Mouse (Mus musculus): ENCODE results near the gene Olfr632. TPM values are rescaled to one million over a fixed set of nuclear protein-coding genes. Genes with fewer than 3 reads are reported as not detected.
"Not testable (repeated sequence)": the region's sequence is repeated elsewhere in the genome, so short reads cannot be mapped to it uniquely, and the experiment has no call there.

The Olfr632 gene
- polyA plus RNA-seq, 1 experiment from 2014 or later, result not detected

- Histone ChIP-seq H3K4me3 (ENCODE audit: low read depth, low read length) (no peak within 1 kb of the TSS), H3K4me1 (replicated peaks; ENCODE audit: control insufficient read depth, insufficient read depth, low read length) (no peaks in the 10 kb centered on the region), H3K36me3 (ENCODE audit: control insufficient read depth, insufficient read depth, low read length) (no peaks in the 10 kb centered on the region), H3K4me2 (ENCODE audit: low read length) (no peak within 1 kb of the TSS), H3K9me3 (ENCODE audit: control insufficient read depth, low read length) (no peaks in the 10 kb centered on the region), H3K27me3 (replicated peaks; ENCODE audit: control insufficient read depth, insufficient read depth, low read length) (no peaks in the 10 kb centered on the region), H3K9ac (ENCODE audit: low read length) (no peak within 1 kb of the TSS), H3K27ac (ENCODE audit: low read depth) (no peak within 1 kb of the TSS)
- ATAC-seq (replicated peaks; ENCODE audit: low FRiP score, low TSS enrichment, low read depth) (no peak), DNase-seq (ENCODE audit: low spot score) (no peak)
These were observed 10.0 kb downstream of the Olfr632 start, which contains the start of gene Olfr633 for GRCm38 (mm10) chr7:103944137-103944536. Gene Olfr633, plus strand, starts transcription at chr7:103944437.

GRCm38 (mm10) chr7:103966873-103967272, 32.7 kb downstream of the Olfr632 start:
- H3K9me3 ChIP-seq (ENCODE audit: control insufficient read depth, low read length); H3K4me3 ChIP-seq (ENCODE audit: low read depth, low read length); H3K4me1 ChIP-seq (replicated peaks; ENCODE audit: control insufficient read depth, insufficient read depth, low read length); H3K9ac ChIP-seq (ENCODE audit: low read length); ATAC-seq (replicated peaks; ENCODE audit: low FRiP score, low TSS enrichment, low read depth); H3K36me3 ChIP-seq (ENCODE audit: control insufficient read depth, insufficient read depth, low read length); DNase-seq (ENCODE audit: low spot score); H3K27ac ChIP-seq (ENCODE audit: low read depth); H3K4me2 ChIP-seq (ENCODE audit: low read length); H3K27me3 ChIP-seq (replicated peaks; ENCODE audit: control insufficient read depth, insufficient read depth, low read length): not testable (repeated sequence)
- WGBS, result 94% methylated on average over 22 of the region's 22 CpGs

GRCm38 (mm10) chr7:103970852-103971251, 36.7 kb downstream of the Olfr632 start, which contains the start of gene Olfr635:
Gene Olfr635, plus strand, starts transcription at chr7:103971152.
- WGBS, result 73% methylated on average over 1 of the region's 1 CpGs
- ATAC-seq (replicated peaks; ENCODE audit: low FRiP score, low TSS enrichment, low read depth), result no peak

GRCm38 (mm10) chr7:103971782-103972181, 37.6 kb downstream of the Olfr632 start:
- Histone ChIP-seq H3K9me3 (ENCODE audit: control insufficient read depth, low read length) (no peaks in the 10 kb centered on the region), H3K27me3 (replicated peaks; ENCODE audit: control insufficient read depth, insufficient read depth, low read length) (no peaks in the 10 kb centered on the region), H3K4me1 (replicated peaks; ENCODE audit: control insufficient read depth, insufficient read depth, low read length) (no peaks in the 10 kb centered on the region), H3K36me3 (ENCODE audit: control insufficient read depth, insufficient read depth, low read length) (no peaks in the 10 kb centered on the region), H3K4me2 (ENCODE audit: low read length) (no peak overlapping the region), H3K9ac (ENCODE audit: low read length) (no peak overlapping the region), H3K27ac (ENCODE audit: low read depth) (no peak overlapping the region), H3K4me3 (ENCODE audit: low read depth, low read length) (no peak overlapping the region)
- no peak for ATAC-seq (replicated peaks; ENCODE audit: low FRiP score, low TSS enrichment, low read depth)
- 71% methylated on average over 1 of the region's 1 CpGs for WGBS
- DNase-seq (ENCODE audit: low spot score), result no peak

More at GRCm38 (mm10) chr7:103970852-103971251, 36.7 kb downstream of the Olfr632 start, which contains the start of gene Olfr635:
- Histone ChIP-seq H3K4me2 (ENCODE audit: low read length) (no peak within 1 kb of the TSS), H3K4me3 (ENCODE audit: low read depth, low read length) (no peak within 1 kb of the TSS), H3K27me3 (replicated peaks; ENCODE audit: control insufficient read depth, insufficient read depth, low read length) (no peaks in the 10 kb centered on the region), H3K36me3 (ENCODE audit: control insufficient read depth, insufficient read depth, low read length) (no peaks in the 10 kb centered on the region), H3K4me1 (replicated peaks; ENCODE audit: control insufficient read depth, insufficient read depth, low read length) (no peaks in the 10 kb centered on the region), H3K9me3 (ENCODE audit: control insufficient read depth, low read length) (no peaks in the 10 kb centered on the region), H3K27ac (ENCODE audit: low read depth) (no peak within 1 kb of the TSS), H3K9ac (ENCODE audit: low read length) (no peak within 1 kb of the TSS)
- DNase-seq (ENCODE audit: low spot score), result no peak

Other genes with a start within 250 kb of the Olfr632 start
- not detected in 2 replicates for gene Olfr243, start 219.7 kb upstream of the Olfr632 start, polyA plus RNA-seq (2014; fragmentation: Nextera tagmentation; extraction: Ambion mirVana)
- gene Olfr628, start 204.0 kb upstream of the Olfr632 start, polyA plus RNA-seq (2014; fragmentation: Nextera tagmentation; extraction: Ambion mirVana), result not detected in 2 replicates
- not detected in 2 replicates for gene Olfr629, start 189.4 kb upstream of the Olfr632 start, polyA plus RNA-seq (2014; fragmentation: Nextera tagmentation; extraction: Ambion mirVana)
- not detected in 2 replicates for gene Olfr630, start 177.0 kb upstream of the Olfr632 start, polyA plus RNA-seq (2014; fragmentation: Nextera tagmentation; extraction: Ambion mirVana)
- not detected in 2 replicates for gene Olfr69, start 162.8 kb upstream of the Olfr632 start, polyA plus RNA-seq (2014; fragmentation: Nextera tagmentation; extraction: Ambion mirVana)
- not detected in 2 replicates for gene Olfr68, start 154.6 kb upstream of the Olfr632 start, polyA plus RNA-seq (2014; fragmentation: Nextera tagmentation; extraction: Ambion mirVana)
- not detected in 2 replicates for gene Olfr67, start 142.5 kb upstream of the Olfr632 start, polyA plus RNA-seq (2014; fragmentation: Nextera tagmentation; extraction: Ambion mirVana)
- gene Hbb-bt, start 120.4 kb upstream of the Olfr632 start, polyA plus RNA-seq (2014; fragmentation: Nextera tagmentation; extraction: Ambion mirVana), result 1,233 and 1,868 TPM in 2 replicates
- 2,953 and 4,508 TPM in 2 replicates for gene Hbb-bs, start 106.3 kb upstream of the Olfr632 start, polyA plus RNA-seq (2014; fragmentation: Nextera tagmentation; extraction: Ambion mirVana)
- gene Hbb-bh2, start 93.8 kb upstream of the Olfr632 start, polyA plus RNA-seq (2014; fragmentation: Nextera tagmentation; extraction: Ambion mirVana), result not detected in 2 replicates
- gene Hbb-bh1, start 91.2 kb upstream of the Olfr632 start, polyA plus RNA-seq (2014; fragmentation: Nextera tagmentation; extraction: Ambion mirVana), result 4.9 and 8.3 TPM in 2 replicates
- gene Hbb-y, start 81.1 kb upstream of the Olfr632 start, polyA plus RNA-seq (2014; fragmentation: Nextera tagmentation; extraction: Ambion mirVana), result 727 and 736 TPM in 2 replicates
- gene Olfr66, start 48.1 kb upstream of the Olfr632 start, polyA plus RNA-seq (2014; fragmentation: Nextera tagmentation; extraction: Ambion mirVana), result not detected in 2 replicates
- not detected in 2 replicates for gene Olfr64, start 39.9 kb upstream of the Olfr632 start, polyA plus RNA-seq (2014; fragmentation: Nextera tagmentation; extraction: Ambion mirVana)
- not detected in 2 replicates for gene Olfr65, start 30.9 kb upstream of the Olfr632 start, polyA plus RNA-seq (2014; fragmentation: Nextera tagmentation; extraction: Ambion mirVana)
- gene Olfr631, start 5.5 kb upstream of the Olfr632 start, polyA plus RNA-seq (2014; fragmentation: Nextera tagmentation; extraction: Ambion mirVana), result not detected in 2 replicates
- gene Olfr633, start 10.1 kb downstream of the Olfr632 start, polyA plus RNA-seq (2014; fragmentation: Nextera tagmentation; extraction: Ambion mirVana), result not detected in 2 replicates
- gene Olfr635, start 36.8 kb downstream of the Olfr632 start, polyA plus RNA-seq (2014; fragmentation: Nextera tagmentation; extraction: Ambion mirVana), result not detected in 2 replicates
- not detected in 2 replicates for gene Olfr638, start 64.4 kb downstream of the Olfr632 start, polyA plus RNA-seq (2014; fragmentation: Nextera tagmentation; extraction: Ambion mirVana)
- 0.04 TPM in 1 of 2 replicates, not detected in the other for gene Olfr639, start 83.0 kb downstream of the Olfr632 start, polyA plus RNA-seq (2014; fragmentation: Nextera tagmentation; extraction: Ambion mirVana)
- gene Olfr640, start 91.2 kb downstream of the Olfr632 start, polyA plus RNA-seq (2014; fragmentation: Nextera tagmentation; extraction: Ambion mirVana), result not detected in 2 replicates
- not detected in 2 replicates for gene Olfr641, start 101.1 kb downstream of the Olfr632 start, polyA plus RNA-seq (2014; fragmentation: Nextera tagmentation; extraction: Ambion mirVana)
- gene Olfr642, start 118.3 kb downstream of the Olfr632 start, polyA plus RNA-seq (2014; fragmentation: Nextera tagmentation; extraction: Ambion mirVana), result not detected in 2 replicates
- not detected in 2 replicates for gene 4930516K23Rik, start 127.1 kb downstream of the Olfr632 start, polyA plus RNA-seq (2014; fragmentation: Nextera tagmentation; extraction: Ambion mirVana)
- gene Olfr644, start 137.5 kb downstream of the Olfr632 start, polyA plus RNA-seq (2014; fragmentation: Nextera tagmentation; extraction: Ambion mirVana), result not detected in 2 replicates
- not detected in 2 replicates for gene Olfr645, start 151.1 kb downstream of the Olfr632 start, polyA plus RNA-seq (2014; fragmentation: Nextera tagmentation; extraction: Ambion mirVana)
- not detected in 2 replicates for gene Olfr646, start 170.5 kb downstream of the Olfr632 start, polyA plus RNA-seq (2014; fragmentation: Nextera tagmentation; extraction: Ambion mirVana)
- gene Ubqln5, start 195.5 kb downstream of the Olfr632 start, polyA plus RNA-seq (2014; fragmentation: Nextera tagmentation; extraction: Ambion mirVana), result not detected in 2 replicates
- not detected in 2 replicates for gene Olfr643, start 203.1 kb downstream of the Olfr632 start, polyA plus RNA-seq (2014; fragmentation: Nextera tagmentation; extraction: Ambion mirVana)
- not detected in 2 replicates for gene Ubqln3, start 208.9 kb downstream of the Olfr632 start, polyA plus RNA-seq (2014; fragmentation: Nextera tagmentation; extraction: Ambion mirVana)
- not detected in 2 replicates for gene Ubqlnl, start 216.2 kb downstream of the Olfr632 start, polyA plus RNA-seq (2014; fragmentation: Nextera tagmentation; extraction: Ambion mirVana)
- not detected in 2 replicates for gene Olfm5, start 230.5 kb downstream of the Olfr632 start, polyA plus RNA-seq (2014; fragmentation: Nextera tagmentation; extraction: Ambion mirVana)
- 0.32 and 0.36 TPM in 2 replicates for gene Olfr648, start 249.0 kb downstream of the Olfr632 start, polyA plus RNA-seq (2014; fragmentation: Nextera tagmentation; extraction: Ambion mirVana)

Measured in intestine, embryonic 14.5 days (tissue).